Mouse (Mus musculus) E14TG2a.4 (cell line): ENCODE data around the gene Atp2b4.

Experiments
- CTCF ChIP-seq: conservative IDR thresholded peaks from 2 replicates; pipeline ENCODE4 v1.5.1; 2014; ENCODE audit warnings: low read length
- NANOG ChIP-seq: IDR thresholded peaks from 2 replicates; pipeline ENCODE4 v1.6.1; 2014; ENCODE audit warnings: borderline replicate concordance, low read length, mixed read lengths

GRCm38 (mm10) chr1:133797979-133798820 lies 2.6 kb downstream of the Atp2b4 start:
- TF ChIP-seq CTCF (no peak), NANOG (no peak)
